8 mouse cellular contexts compared by ENCODE assay signal in the genomic region with DNA sequence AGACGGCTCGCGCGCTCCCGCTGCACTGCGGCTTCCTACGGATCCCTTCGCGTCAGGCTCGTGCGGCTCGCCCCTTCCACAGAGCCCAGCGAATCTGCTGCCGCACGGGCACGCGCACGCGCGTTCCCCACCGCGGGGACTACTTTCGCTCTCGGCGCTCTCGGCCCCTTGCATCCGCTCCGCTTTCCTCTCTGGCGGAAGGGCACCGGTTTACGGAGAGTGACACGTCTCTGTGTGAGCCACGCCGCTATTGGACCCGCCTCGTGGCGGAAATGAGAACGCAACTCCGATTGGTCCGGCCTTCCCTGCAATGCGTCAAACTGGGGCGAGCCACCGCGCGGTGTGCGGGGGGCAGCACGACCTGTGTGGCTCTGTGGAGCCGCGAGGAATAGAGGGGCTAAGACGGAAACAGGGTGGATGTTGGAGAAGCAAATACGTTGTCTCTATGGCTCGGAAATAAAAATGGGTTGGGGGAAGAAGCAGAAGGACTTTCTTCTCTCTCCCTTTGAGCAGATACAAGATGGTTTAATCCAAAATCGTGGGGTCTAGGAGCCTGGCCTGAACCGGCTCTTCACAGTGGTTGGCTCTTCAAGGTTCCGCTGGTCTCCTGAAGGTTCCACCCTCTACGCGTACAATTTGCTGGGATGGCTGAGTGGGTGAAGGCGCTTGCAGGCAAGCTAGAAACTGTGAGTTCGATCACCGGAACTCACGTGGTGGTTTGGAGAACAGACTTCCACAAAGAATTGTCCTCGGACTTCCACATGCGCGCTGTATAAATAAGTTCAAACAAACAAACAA. TPM values are rescaled to one million over a fixed set of nuclear protein-coding genes. Genes with fewer than 3 reads are reported as not detected.
A peak's percentile ranks its signal among the peaks of the same experiment; 100 is the strongest.
DNase-seq lines count a peak whose midpoint lies in the region; ATAC-seq and TF ChIP-seq lines count a peak whose summit lies in the region.

A gene (minus strand): TSS at position 78 of the 798 bp plus-strand sequence.

- peak within 1 kb of the TSS; percentile 96 for H3K27ac ChIP-seq in embryonic facial prominence, embryonic 13.5 days
- peak within 1 kb of the TSS; percentile 100 for H3K27ac ChIP-seq in kidney, adult 2 months (ENCODE audit: insufficient read depth, low read depth, low read length)
- peak within 1 kb of the TSS; percentile 97 for H3K27ac ChIP-seq in limb, embryonic 12.5 days
- H3K27ac ChIP-seq in midbrain, embryonic 15.5 days = peak within 1 kb of the TSS; percentile 99
- H3K27ac ChIP-seq in spleen, adult 2 months (ENCODE audit: insufficient read depth, low read length) = peak within 1 kb of the TSS; percentile 99

- no peaks in the 10 kb centered on the region for H3K27me3 ChIP-seq in embryonic facial prominence, embryonic 13.5 days
- H3K27me3 ChIP-seq in kidney, adult 2 months (replicated peaks; ENCODE audit: control insufficient read depth, insufficient read depth, low read length) = no peaks in the 10 kb centered on the region
- no peaks in the 10 kb centered on the region for H3K27me3 ChIP-seq in limb, embryonic 12.5 days
- no peaks in the 10 kb centered on the region for H3K27me3 ChIP-seq in midbrain, embryonic 15.5 days (replicated peaks)
- no peaks in the 10 kb centered on the region for H3K27me3 ChIP-seq in spleen, adult 2 months (ENCODE audit: control insufficient read depth, insufficient read depth, low read length)

- WGBS in embryonic facial prominence, embryonic 13.5 days = 2% methylated on average over 64 of the region's 64 CpGs
- 2% methylated on average over 64 of the region's 64 CpGs for WGBS in kidney, adult 2 months
- 2% methylated on average over 64 of the region's 64 CpGs for WGBS in limb, embryonic 12.5 days
- 1% methylated on average over 62 of the region's 64 CpGs for WGBS in midbrain, embryonic 15.5 days
- 2% methylated on average over 64 of the region's 64 CpGs for WGBS in spleen, adult 2 months

- peak within 1 kb of the TSS; percentile 98 for H3K9ac ChIP-seq in embryonic facial prominence, embryonic 13.5 days
- peak within 1 kb of the TSS; percentile 94 for H3K9ac ChIP-seq in limb, embryonic 12.5 days (replicated peaks)
- H3K9ac ChIP-seq in midbrain, embryonic 15.5 days = peak within 1 kb of the TSS; percentile 98

- DNase-seq in 3134 (ENCODE audit: extremely low read depth, insufficient read length, low spot score) = peak; percentile 99
- DNase-seq in adrenal gland, postnatal 36 days = peak; percentile 99
- peak; percentile 100 for DNase-seq in heart, adult 18-20 months
- DNase-seq in kidney, adult 2 months = peak; percentile 100
- DNase-seq in spleen, adult 2 months (ENCODE audit: low read depth in 1 of 2, low spot score in 2 of 2) = peak; percentile 98 to 100

- peaks cover 10% of the 10 kb centered on the region for H3K36me3 ChIP-seq in embryonic facial prominence, embryonic 13.5 days
- no peaks in the 10 kb centered on the region for H3K36me3 ChIP-seq in kidney, adult 2 months (ENCODE audit: control insufficient read depth, insufficient read depth, low read length)
- peaks cover 16% of the 10 kb centered on the region for H3K36me3 ChIP-seq in limb, embryonic 12.5 days
- no peaks in the 10 kb centered on the region for H3K36me3 ChIP-seq in midbrain, embryonic 15.5 days (replicated peaks)
- 0 out of 2 replicates have a peak, but pooled peaks cover under 1% of the 10 kb centered on the region for H3K36me3 ChIP-seq in spleen, adult 2 months (ENCODE audit: control insufficient read depth, insufficient read depth, low read length)

- 0 out of 2 replicates have a peak, but pooled peaks have one; percentile 1 for TF ChIP-seq CTCF in kidney, adult 2 months (conservative IDR thresholded peaks at IDR 0.05; ENCODE audit: insufficient read depth, insufficient read length, low read depth, low read length)
- TF ChIP-seq CTCF in spleen, adult 2 months (IDR thresholded peaks at IDR 0.05; ENCODE audit: extremely low read depth, insufficient read depth, insufficient read length, insufficient replicate concordance) = no peak

- peak; percentile 22 for TF ChIP-seq POLR2A in kidney, adult 2 months (IDR thresholded peaks at IDR 0.05; ENCODE audit: low read depth, low read length)
- TF ChIP-seq POLR2A in spleen, adult 2 months (IDR thresholded peaks at IDR 0.05; ENCODE audit: low read depth, low read length) = peak; percentile 36; the same call in 1 of the 2 replicates

- H3K4me3 ChIP-seq in embryonic facial prominence, embryonic 13.5 days = peak within 1 kb of the TSS; percentile 94
- H3K4me3 ChIP-seq in kidney, adult 2 months (ENCODE audit: insufficient read depth, low read depth, low read length) = peak within 1 kb of the TSS; percentile 85
- H3K4me3 ChIP-seq in limb, embryonic 12.5 days (replicated peaks) = peak within 1 kb of the TSS; percentile 85
- peak within 1 kb of the TSS; percentile 91 for H3K4me3 ChIP-seq in midbrain, embryonic 15.5 days
- H3K4me3 ChIP-seq in spleen, adult 2 months (ENCODE audit: extremely low read depth, insufficient read depth, insufficient read length) = peak within 1 kb of the TSS; percentile 86

- H3K4me1 ChIP-seq in embryonic facial prominence, embryonic 13.5 days = peaks cover 39% of the 10 kb centered on the region
- H3K4me1 ChIP-seq in kidney, adult 2 months (ENCODE audit: control insufficient read depth, insufficient read depth, low read length) = peaks cover 14% of the 10 kb centered on the region
- H3K4me1 ChIP-seq in limb, embryonic 12.5 days (replicated peaks) = peaks cover 37% of the 10 kb centered on the region
- peaks cover 35% of the 10 kb centered on the region for H3K4me1 ChIP-seq in midbrain, embryonic 15.5 days
- peaks cover 4% of the 10 kb centered on the region; the same call in 1 of the 2 replicates for H3K4me1 ChIP-seq in spleen, adult 2 months (ENCODE audit: control insufficient read depth, insufficient read depth, insufficient read length)

- H3K4me2 ChIP-seq in embryonic facial prominence, embryonic 13.5 days = peak within 1 kb of the TSS; percentile 90
- peak within 1 kb of the TSS; percentile 94 for H3K4me2 ChIP-seq in limb, embryonic 12.5 days
- H3K4me2 ChIP-seq in midbrain, embryonic 15.5 days = peak within 1 kb of the TSS; percentile 98

- ATAC-seq in embryonic facial prominence, embryonic 13.5 days (ENCODE audit: insufficient number of reproducible peaks, insufficient read depth, low FRiP score, low TSS enrichment, low read depth) = peak; percentile 89
- ATAC-seq in limb, embryonic 12.5 days (ENCODE audit: insufficient number of reproducible peaks, insufficient read depth, low FRiP score, low TSS enrichment, low read depth) = peak; percentile 90
- ATAC-seq in midbrain, embryonic 15.5 days (replicated peaks) = peak; percentile 92

- no peaks in the 10 kb centered on the region for H3K9me3 ChIP-seq in embryonic facial prominence, embryonic 13.5 days
- H3K9me3 ChIP-seq in limb, embryonic 12.5 days = no peaks in the 10 kb centered on the region
- H3K9me3 ChIP-seq in midbrain, embryonic 15.5 days = no peaks in the 10 kb centered on the region

RNA-seq across cellular contexts. Expression of the gene that starts here (rescaled TPM):
- 100 to 1,000 TPM; 232 to 251 TPM for total RNA-seq in adrenal gland, postnatal 36 days (2021)
- 104 and 111 TPM in 2 replicates for polyA plus RNA-seq in embryonic facial prominence, embryonic 13.5 days (2015; fragmentation: Nextera tagmentation; extraction: Ambion mirVana)
- total RNA-seq in heart, adult 18-20 months (2021) = 100 to 1,000 TPM; 166 to 200 TPM
- 305 and 325 TPM in 2 replicates for polyA plus RNA-seq in kidney, adult 2 months (2012; rRNA removed)
- 108 and 123 TPM in 2 replicates for polyA plus RNA-seq in limb, embryonic 12.5 days (2016; fragmentation: Nextera tagmentation; extraction: Ambion mirVana)
- 351 and 370 TPM in 2 replicates for polyA plus RNA-seq in midbrain, embryonic 15.5 days (2015; fragmentation: Nextera tagmentation; extraction: Ambion mirVana)
- polyA plus RNA-seq in spleen, adult 2 months (2012; rRNA removed) = 166 and 198 TPM in 2 replicates

Comparison
In these comparisons a context has a peak if more than half of its experiments do, and no peak if none do; other contexts are left out.
1. Peak in every context shown above with its lines: DNase-seq, ATAC-seq, H3K4me3 ChIP-seq and H3K27ac ChIP-seq.